Mouse (Mus musculus): Measurements from ENCODE around the gene Ing1.
A peak's percentile ranks its signal among the peaks of the same experiment; 100 is the strongest.

The Ing1 gene

GRCm38 (mm10) chr8:11592296-11592695 lies 36.9 kb downstream of the Ing1 start:
- Histone ChIP-seq H3K27me3 (ENCODE audit: control insufficient read depth, insufficient read depth, low read length, poor library complexity, severe bottlenecking) (no peaks in the 10 kb centered on the region; the same call in 1 of the 2 replicates), H3K36me3 (ENCODE audit: control insufficient read depth, insufficient read depth, low read length, poor library complexity, severe bottlenecking) (no peaks in the 10 kb centered on the region)
- peak; percentile 18 for DNase-seq (ENCODE audit: low read depth, low spot score)

- H3K27me3 ChIP-seq (ENCODE audit: control insufficient read depth, insufficient read depth, low read length, poor library complexity, severe bottlenecking), result no peaks in the 10 kb centered on the region; the same call in 1 of the 2 replicates
- no peaks in the 10 kb centered on the region for H3K36me3 ChIP-seq (ENCODE audit: control insufficient read depth, insufficient read depth, low read length, poor library complexity, severe bottlenecking)
- DNase-seq (ENCODE audit: low read depth, low spot score), result no peak
Measured at GRCm38 (mm10) chr8:11593222-11593884, 38.0 kb downstream of the Ing1 start.

DNA sequence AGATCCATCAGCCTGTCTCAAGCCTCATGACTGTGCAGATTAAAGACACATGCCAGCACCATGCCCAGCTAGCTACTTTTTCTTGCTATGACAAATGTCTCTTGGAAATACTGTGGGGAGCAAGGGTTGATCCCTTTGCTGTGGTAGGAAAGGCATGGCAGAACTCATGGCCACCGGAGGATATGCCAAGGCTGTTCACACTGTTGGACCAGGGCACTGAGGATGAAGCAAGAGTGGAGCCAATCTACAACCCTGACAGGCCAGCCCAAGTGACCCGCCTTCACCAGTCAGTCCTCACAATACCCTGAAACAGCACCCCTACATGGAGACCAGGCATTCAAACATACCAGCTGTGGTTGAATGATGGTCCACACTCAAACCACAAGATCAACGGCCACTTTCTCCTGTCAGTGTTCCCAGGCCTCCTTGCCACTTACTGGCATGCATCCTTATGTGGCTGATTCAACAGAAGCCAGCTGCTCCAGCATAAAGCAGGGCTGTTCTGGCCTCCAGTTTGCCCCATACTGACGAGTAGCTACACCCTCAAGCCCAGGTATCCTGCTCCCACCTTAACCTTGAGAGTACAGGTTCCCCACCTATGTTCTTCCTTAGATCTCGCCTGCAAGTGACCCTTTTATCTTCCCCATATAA lies 45.1 kb downstream of the Ing1 start:
- Histone ChIP-seq H3K36me3 (ENCODE audit: control insufficient read depth, insufficient read depth, low read length, poor library complexity, severe bottlenecking) (peaks cover under 1% of the 10 kb centered on the region; the same call in 1 of the 2 replicates), H3K27me3 (ENCODE audit: control insufficient read depth, insufficient read depth, low read length, poor library complexity, severe bottlenecking) (no peaks in the 10 kb centered on the region)
- DNase-seq (ENCODE audit: low read depth, low spot score), result no peak

GRCm38 (mm10) chr8:11602006-11602680 lies 46.8 kb downstream of the Ing1 start:
- H3K27me3 ChIP-seq (ENCODE audit: control insufficient read depth, insufficient read depth, low read length, poor library complexity, severe bottlenecking), result no peaks in the 10 kb centered on the region
- DNase-seq (ENCODE audit: low read depth, low spot score), result peak; percentile 84
- peaks cover 2% of the 10 kb centered on the region; the same call in 1 of the 2 replicates for H3K36me3 ChIP-seq (ENCODE audit: control insufficient read depth, insufficient read depth, low read length, poor library complexity, severe bottlenecking)

- no peak for DNase-seq (ENCODE audit: low read depth, low spot score)
- Histone ChIP-seq H3K36me3 (ENCODE audit: control insufficient read depth, insufficient read depth, low read length, poor library complexity, severe bottlenecking) (peaks cover 10% of the 10 kb centered on the region), H3K27me3 (ENCODE audit: control insufficient read depth, insufficient read depth, low read length, poor library complexity, severe bottlenecking) (no peaks in the 10 kb centered on the region)
Measured at GRCm38 (mm10) chr8:11608848-11609247, 53.5 kb downstream of the Ing1 start.

Measured in splenic B cell, adult 2 months (primary cell).